Mouse (Mus musculus) G1E (cell line): ENCODE measurements around the gene Rpap2. TPM values are rescaled to one million over a fixed set of nuclear protein-coding genes. Genes with fewer than 3 reads are reported as not detected.

Experiments used
- ATAC-seq: 2 replicates; pipeline ENCODE4 v1.8.0; 2016; ENCODE audit warnings: mild to moderate bottlenecking; ENCODE audit not compliant: insufficient number of reproducible peaks, poor library complexity, low FRiP score, severe bottlenecking; ENCODE audit errors: extremely low read depth
- DNase-seq: peaks from one replicate; pipeline ENCODE4 v3.0.0; 2012; ENCODE audit warnings: low spot score
- H3K27me3 ChIP-seq: 2 replicates; pipeline ENCODE4 v1.6.1; 2012; ENCODE audit warnings: mild to moderate bottlenecking, low read length, inconsistent platforms; ENCODE audit not compliant: insufficient read depth
- H3K36me3 ChIP-seq: replicated peaks from 2 replicates; pipeline ENCODE3; 2012; ENCODE audit warnings: mild to moderate bottlenecking, inconsistent platforms
- H3K4me1 ChIP-seq: 2 replicates; pipeline ENCODE4 v1.6.1; 2012; ENCODE audit warnings: low read depth, low read length, inconsistent platforms, mixed read lengths; ENCODE audit not compliant: insufficient read depth
- H3K4me3 ChIP-seq: 2 replicates; pipeline ENCODE4 v1.5.1; 2012; ENCODE audit warnings: low read depth, mild to moderate bottlenecking, inconsistent platforms, low read length, moderate library complexity, mixed read lengths
- H3K9me3 ChIP-seq: replicated peaks from 2 replicates; pipeline ENCODE4 v1.6.1; 2012; ENCODE audit warnings: inconsistent platforms
- CTCF ChIP-seq: IDR thresholded peaks from 2 replicates; pipeline ENCODE4 v1.5.1; 2012; ENCODE audit warnings: low read depth, low read length, inconsistent platforms, mixed read lengths
- GATA1 ChIP-seq: IDR thresholded peaks from 2 replicates; pipeline ENCODE4 v1.6.1; 2012; ENCODE audit warnings: borderline replicate concordance, low read length, inconsistent platforms, mixed read lengths
- GATA2 ChIP-seq: IDR thresholded peaks from 2 replicates; pipeline ENCODE4 v1.6.1; 2012; ENCODE audit warnings: low read depth, low read length, inconsistent platforms, borderline replicate concordance
- POLR2AphosphoS5 ChIP-seq: IDR thresholded peaks from 2 replicates; pipeline ENCODE4 v1.6.1; 2012; ENCODE audit warnings: low read depth, low read length, inconsistent platforms; ENCODE audit not compliant: insufficient replicate concordance
- TAL1 ChIP-seq: conservative IDR thresholded peaks from 2 replicates; pipeline ENCODE4 v1.6.1; 2012; ENCODE audit warnings: low read depth, low read length, inconsistent platforms, mixed read lengths
- polyA plus RNA-seq: library from polyadenylated mRNA; stranded (reverse); fragments of >175 nt; gene quantifications from 2 replicates; pipeline ENCODE4 v1.2.3, GENCODE M21; 2012
- total RNA-seq, 2 experiments: library from RNA; stranded (forward) in 1 of 2; stranded (reverse) in 1 of 2; fragments of 200-1000 nt in 1 of 2; fragments of >200 nt in 1 of 2; fragmentation: Nextera tagmentation in 1 of 2; gene quantifications; 2 replicates each; pipeline ENCODE4 v1.2.3; 2014 to 2017

Gene Rpap2
- total and polyA plus RNA-seq, 3 experiments = 4.5 to 42.8 (median 35.0) TPM

DNA sequence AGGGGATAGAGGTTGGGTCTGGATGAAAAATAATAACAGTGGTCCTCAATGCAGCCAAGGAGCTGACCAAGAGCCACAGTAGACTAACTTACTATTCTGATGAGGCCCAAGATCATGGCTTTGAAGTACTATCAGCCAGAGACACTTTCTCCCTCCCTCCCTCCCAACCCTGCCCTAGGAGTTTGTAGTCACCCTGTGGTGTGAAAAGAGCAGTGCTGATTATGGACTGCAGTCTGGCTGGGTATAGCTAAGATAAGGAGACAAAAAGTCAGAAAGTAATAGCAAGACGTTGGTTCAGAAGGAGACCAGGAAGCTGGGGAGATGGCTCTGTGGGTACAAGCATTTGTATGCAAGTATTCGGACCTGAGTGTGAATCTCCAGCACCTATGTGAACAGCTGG lies 47.4 kb downstream of the Rpap2 start:
- peaks cover 3% of the 10 kb centered on the region; the same call in 1 of the 2 replicates for H3K4me1 ChIP-seq
- H3K9me3 ChIP-seq = no peaks in the 10 kb centered on the region
- DNase-seq = no peak
- no peak overlapping the region for H3K4me3 ChIP-seq
- H3K36me3 ChIP-seq = peaks cover 53% of the 10 kb centered on the region
- ATAC-seq = no peak
- H3K27me3 ChIP-seq = no peaks in the 10 kb centered on the region
- TF ChIP-seq POLR2AphosphoS5 = no peak

- ATAC-seq (no peak), DNase-seq (no peak)
- TF ChIP-seq CTCF (no peak), GATA2 (no peak), POLR2AphosphoS5 (no peak), TAL1 (no peak), GATA1 (no peak)
- Histone ChIP-seq H3K9me3 (no peaks in the 10 kb centered on the region), H3K4me3 (no peak overlapping the region), H3K36me3 (peaks cover 49% of the 10 kb centered on the region), H3K27me3 (no peaks in the 10 kb centered on the region), H3K4me1 (peaks cover 13% of the 10 kb centered on the region)
Observed at GRCm38 (mm10) chr5:107645935-107646334, 48.8 kb downstream of the Rpap2 start.

- Histone ChIP-seq H3K27me3 (no peaks in the 10 kb centered on the region), H3K4me1 (peaks cover 26% of the 10 kb centered on the region), H3K36me3 (peaks cover 39% of the 10 kb centered on the region), H3K4me3 (no peak overlapping the region), H3K9me3 (no peaks in the 10 kb centered on the region)
- ATAC-seq = no peak
- DNase-seq = no peak
- no peak for TF ChIP-seq CTCF
- no peak for TF ChIP-seq GATA1
- TF ChIP-seq POLR2AphosphoS5 = no peak
- no peak for TF ChIP-seq TAL1
- TF ChIP-seq GATA2 = no peak
Observed at GRCm38 (mm10) chr5:107647580-107647979, 50.4 kb downstream of the Rpap2 start.

DNA sequence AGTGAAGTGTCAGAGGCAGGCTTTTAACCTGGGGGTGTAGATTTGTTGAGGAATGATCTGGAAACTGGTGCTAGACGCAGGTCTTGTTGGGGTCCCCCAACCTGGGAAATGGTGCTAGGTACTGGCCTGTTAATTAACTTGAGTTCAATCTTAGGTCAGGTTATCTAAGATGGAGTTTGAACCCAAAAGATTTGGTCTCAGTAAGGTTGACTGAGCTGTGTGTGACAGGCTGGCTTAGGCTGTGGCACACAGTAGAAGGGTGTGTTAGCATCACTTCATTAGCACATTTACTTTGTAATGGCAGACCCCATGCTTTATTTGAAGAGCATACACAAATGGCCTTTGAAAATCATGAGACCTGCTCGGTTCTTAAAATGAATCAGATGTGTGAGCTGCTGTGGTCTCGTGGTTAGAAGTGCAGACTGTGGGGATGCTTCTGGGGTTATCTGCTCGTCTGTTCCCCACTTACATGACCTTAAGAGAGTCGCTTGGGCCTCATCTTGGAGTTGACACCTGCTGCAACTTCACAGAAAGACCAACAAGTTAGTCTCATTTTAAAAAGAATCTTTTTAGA lies 51.5 kb downstream of the Rpap2 start:
- no peak overlapping the region for H3K4me3 ChIP-seq
- peaks cover 2% of the 10 kb centered on the region for H3K9me3 ChIP-seq
- peaks cover 30% of the 10 kb centered on the region for H3K4me1 ChIP-seq
- ATAC-seq (no peak), DNase-seq (no peak)
- no peaks in the 10 kb centered on the region for H3K27me3 ChIP-seq
- peaks cover 36% of the 10 kb centered on the region for H3K36me3 ChIP-seq
- no peak for TF ChIP-seq GATA1
- no peak for TF ChIP-seq CTCF
- no peak for TF ChIP-seq GATA2

DNA sequence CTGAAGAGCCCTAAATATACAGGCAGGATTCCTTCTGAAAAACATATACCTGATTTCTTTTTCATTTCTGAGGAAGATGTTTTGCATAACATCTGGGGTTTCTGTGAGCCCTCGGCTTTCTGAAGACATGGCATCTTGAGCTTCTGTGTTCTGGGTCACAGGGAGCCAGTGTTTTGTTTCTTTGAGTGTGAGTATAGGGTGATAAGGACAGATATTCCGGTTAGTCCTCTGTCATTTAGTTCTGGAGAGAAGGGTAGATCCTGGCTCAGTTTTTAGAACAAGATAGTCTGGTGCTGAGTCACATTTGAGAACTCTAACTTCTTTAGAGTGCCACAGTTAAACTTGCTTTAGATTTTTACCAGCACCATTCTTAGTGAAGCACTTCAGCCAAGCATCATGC lies 52.5 kb downstream of the Rpap2 start:
- DNase-seq (no peak), ATAC-seq (no peak)
- Histone ChIP-seq H3K27me3 (no peaks in the 10 kb centered on the region), H3K9me3 (peaks cover 2% of the 10 kb centered on the region), H3K4me1 (peaks cover 30% of the 10 kb centered on the region), H3K4me3 (no peak overlapping the region), H3K36me3 (peaks cover 30% of the 10 kb centered on the region)
- no peak for TF ChIP-seq POLR2AphosphoS5
- no peak for TF ChIP-seq CTCF
- no peak for TF ChIP-seq GATA2
- TF ChIP-seq TAL1 = no peak
- no peak for TF ChIP-seq GATA1

DNA sequence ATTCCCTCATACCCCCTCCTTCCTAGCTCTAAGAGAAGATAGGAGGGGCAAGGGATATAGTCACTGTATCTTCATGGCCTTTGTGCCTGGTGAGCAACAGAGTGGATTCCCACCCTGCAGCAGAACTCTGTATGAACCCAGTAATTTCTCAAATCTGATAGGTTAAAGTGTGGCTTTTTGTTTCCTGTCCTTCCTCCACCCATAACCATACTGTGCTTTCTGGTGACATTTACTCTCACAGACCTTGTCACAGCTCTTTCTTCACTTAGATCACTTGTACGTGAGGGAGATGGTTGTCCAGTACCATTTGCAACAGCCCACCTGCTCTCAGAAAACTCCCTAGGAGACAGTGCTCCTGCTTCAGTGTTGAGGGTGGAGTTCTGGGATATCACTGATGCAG lies 53.3 kb downstream of the Rpap2 start:
- Histone ChIP-seq H3K4me3 (no peak overlapping the region), H3K27me3 (no peaks in the 10 kb centered on the region), H3K36me3 (peaks cover 29% of the 10 kb centered on the region), H3K4me1 (peaks cover 30% of the 10 kb centered on the region), H3K9me3 (peaks cover 2% of the 10 kb centered on the region)
- TF ChIP-seq POLR2AphosphoS5 (no peak), CTCF (no peak), TAL1 (no peak), GATA1 (no peak), GATA2 (no peak)
- DNase-seq (no peak), ATAC-seq (no peak)

- Histone ChIP-seq H3K4me3 (no peak overlapping the region), H3K36me3 (peaks cover 27% of the 10 kb centered on the region), H3K27me3 (no peaks in the 10 kb centered on the region), H3K9me3 (peaks cover 2% of the 10 kb centered on the region), H3K4me1 (peaks cover 30% of the 10 kb centered on the region)
- TF ChIP-seq TAL1 = peak; percentile 43; the same call in 1 of the 2 replicates
- TF ChIP-seq CTCF = no peak
- no peak for TF ChIP-seq GATA1
- no peak for TF ChIP-seq POLR2AphosphoS5
- TF ChIP-seq GATA2 = no peak
- DNase-seq (peak; percentile 8), ATAC-seq (peak; percentile 57)
Observed at GRCm38 (mm10) chr5:107652055-107652660, 55.0 kb downstream of the Rpap2 start.
